Mouse (Mus musculus) brown adipose tissue, adult 24 weeks (tissue): Measurements from ENCODE around the gene Omd. TPM values are rescaled to one million over a fixed set of nuclear protein-coding genes. Genes with fewer than 3 reads are reported as not detected.

Experiments
- H3K27ac ChIP-seq: fragments of 200-500 bp; replicated peaks from 2 replicates; pipeline ENCODE4 v1.5.1; 2012; ENCODE audit warnings: low read depth, mild to moderate bottlenecking, low read length
- H3K4me1 ChIP-seq: fragments of 200-500 bp; 2 replicates; pipeline ENCODE4 v1.6.1; 2012; ENCODE audit warnings: low read length, mixed read lengths; ENCODE audit not compliant: control insufficient read depth, insufficient read depth, insufficient read length
- H3K4me3 ChIP-seq: fragments of 200-500 bp; 2 replicates; pipeline ENCODE4 v1.5.1; 2012; ENCODE audit warnings: low read depth, mild to moderate bottlenecking, low read length, moderate library complexity; ENCODE audit not compliant: insufficient read depth
- polyA plus RNA-seq: library from polyadenylated mRNA; stranded (reverse); fragments of >200 nt; gene quantifications from 2 replicates; pipeline ENCODE4 v1.2.4, GENCODE M21; 2012; ENCODE audit not compliant: missing spikeins, insufficient read depth, insufficient read length

Omd gene
- polyA plus RNA-seq = 0.96 and 1.1 TPM in 2 replicates

DNA sequence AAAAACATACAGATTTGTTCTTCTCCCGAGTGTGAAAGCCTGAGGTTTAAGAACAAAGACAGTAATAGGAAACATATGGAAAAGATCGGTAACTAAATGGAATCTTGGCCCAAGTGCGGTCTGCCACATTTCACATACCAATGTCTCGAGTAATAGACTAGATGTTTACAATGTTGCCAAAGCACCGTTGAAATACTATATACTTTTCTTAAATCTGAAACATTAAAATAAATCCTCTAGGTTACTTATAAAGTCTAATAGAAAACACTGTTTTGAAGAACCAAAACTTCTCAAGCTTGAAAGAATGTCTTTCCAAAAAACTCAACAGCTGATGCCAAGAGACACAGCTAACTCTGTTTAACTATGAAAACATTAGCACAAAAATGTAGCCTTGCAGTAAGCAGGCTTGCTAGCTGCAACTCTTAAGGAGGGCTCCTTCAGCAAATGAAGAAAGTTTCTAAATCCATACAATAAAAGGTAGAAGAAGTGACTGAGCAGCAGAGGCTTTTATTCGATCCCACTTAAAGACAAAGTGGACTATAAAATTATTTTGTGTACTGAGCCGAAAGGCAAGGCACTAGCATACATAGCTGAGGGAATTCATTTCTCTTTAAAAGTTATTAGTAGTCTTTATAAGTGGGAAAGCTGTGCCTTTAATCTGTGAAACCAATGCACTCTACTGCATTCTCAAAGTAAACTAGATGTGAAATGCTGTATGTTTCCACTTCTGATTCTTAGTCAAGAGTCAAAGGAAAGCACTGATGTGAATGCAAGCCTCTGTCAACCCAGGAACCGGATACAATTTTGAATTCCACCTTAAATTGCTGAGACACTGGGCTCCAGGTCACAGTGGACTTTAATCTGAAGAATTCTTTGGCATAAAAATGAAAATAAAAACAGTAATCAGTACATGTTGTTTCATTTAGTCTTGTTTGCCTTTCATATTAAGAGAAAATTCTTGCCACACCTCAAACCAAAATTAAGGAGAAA lies at the start of gene Omd:
Omd (plus strand) TSS at position 922 of the 990 bp plus-strand sequence.
- Histone ChIP-seq H3K27ac (no peak within 1 kb of the TSS), H3K4me3 (no peak within 1 kb of the TSS), H3K4me1 (no peaks in the 10 kb centered on the region)

DNA sequence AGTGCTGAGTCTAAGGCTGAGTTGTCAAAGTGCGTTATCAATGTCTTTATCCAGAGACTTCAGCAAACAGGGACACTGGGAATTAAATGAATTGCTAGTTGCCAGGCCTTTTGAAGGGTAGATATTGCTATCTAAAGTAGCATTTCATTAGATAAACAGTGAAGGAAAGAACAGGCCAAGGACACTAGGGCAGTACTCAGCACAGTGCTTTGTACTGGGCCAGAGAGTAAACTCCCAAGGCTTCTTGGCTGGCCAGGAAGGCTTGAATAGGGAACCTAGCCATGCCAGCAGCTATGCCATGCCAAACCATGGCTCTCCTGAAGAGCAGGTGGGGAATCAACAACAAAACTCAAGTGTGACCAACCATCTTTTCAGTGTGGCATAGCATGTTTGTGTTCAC lies 45.3 kb upstream of the Omd start:
- Histone ChIP-seq H3K4me3 (no peak overlapping the region), H3K27ac (no peak overlapping the region), H3K4me1 (no peaks in the 10 kb centered on the region)

DNA sequence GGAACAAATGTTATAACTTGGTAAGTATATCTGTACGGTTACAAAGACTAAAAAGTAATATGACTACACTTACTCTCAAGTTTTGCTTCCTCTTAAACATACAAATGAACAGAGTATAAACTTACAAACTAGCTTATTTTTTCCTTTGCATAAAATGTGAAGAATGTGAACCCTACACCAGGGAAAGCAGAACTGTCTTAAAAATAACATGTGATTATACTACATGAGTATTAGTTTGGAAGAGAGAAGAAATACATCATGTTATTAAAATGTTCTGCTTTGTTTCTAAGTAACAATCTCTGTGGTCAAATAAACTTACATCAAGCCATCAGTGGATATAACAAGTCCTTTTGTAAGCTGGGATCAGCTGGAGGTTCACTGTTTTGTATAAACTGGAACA lies 43.6 kb upstream of the Omd start:
- Histone ChIP-seq H3K4me1 (no peaks in the 10 kb centered on the region), H3K4me3 (no peak overlapping the region), H3K27ac (no peak overlapping the region)

DNA sequence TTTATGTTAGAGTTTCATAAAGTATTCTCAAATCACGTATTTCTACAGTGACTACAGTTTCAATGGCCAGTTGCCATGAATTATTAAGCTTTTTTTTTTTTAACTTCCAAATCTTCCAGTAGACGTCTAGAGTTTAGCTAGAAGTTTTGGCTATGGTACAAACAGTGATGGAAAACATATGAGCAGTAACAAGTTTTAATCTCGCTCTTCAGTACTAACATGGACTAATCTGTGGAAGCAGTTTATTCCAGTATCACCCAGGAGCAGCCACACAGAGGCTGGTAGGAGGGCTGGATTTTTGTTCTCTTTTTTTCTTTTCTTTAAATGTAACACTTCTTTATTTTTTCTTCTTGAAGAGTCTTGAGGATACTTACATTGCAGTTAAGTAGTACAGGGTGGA lies 38.0 kb upstream of the Omd start, which contains the start of gene Aspn:
Aspn (plus strand) TSS at position 165 of the 400 bp plus-strand sequence.
- Histone ChIP-seq H3K4me3 (no peak within 1 kb of the TSS), H3K27ac (no peak within 1 kb of the TSS)

DNA sequence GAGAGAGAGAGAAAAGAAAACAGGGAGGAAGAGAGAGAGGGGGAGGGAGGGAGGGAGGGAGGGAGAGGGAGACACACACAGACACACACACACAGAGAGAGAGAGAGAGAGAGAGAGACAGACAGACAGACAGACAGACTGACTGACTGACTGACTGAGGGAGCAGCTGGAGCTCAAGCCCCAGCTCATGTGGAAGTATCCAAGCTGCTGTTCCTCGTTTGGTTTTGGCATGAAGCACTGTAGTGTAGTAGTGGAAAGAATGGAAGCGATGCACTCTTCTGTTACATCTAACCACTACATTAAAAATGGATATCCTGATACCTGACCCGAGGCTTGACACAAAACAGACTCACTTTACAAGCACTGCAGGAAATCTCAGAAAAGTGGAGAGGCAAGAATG lies 36.6 kb upstream of the Omd start:
- Histone ChIP-seq H3K4me3 (peak overlapping the region; percentile 31), H3K4me1 (no peaks in the 10 kb centered on the region), H3K27ac (peak overlapping the region; percentile 80)

More for the DNA sequence above, 38.0 kb upstream of the Omd start, which contains the start of gene Aspn:
- no peaks in the 10 kb centered on the region for H3K4me1 ChIP-seq

DNA sequence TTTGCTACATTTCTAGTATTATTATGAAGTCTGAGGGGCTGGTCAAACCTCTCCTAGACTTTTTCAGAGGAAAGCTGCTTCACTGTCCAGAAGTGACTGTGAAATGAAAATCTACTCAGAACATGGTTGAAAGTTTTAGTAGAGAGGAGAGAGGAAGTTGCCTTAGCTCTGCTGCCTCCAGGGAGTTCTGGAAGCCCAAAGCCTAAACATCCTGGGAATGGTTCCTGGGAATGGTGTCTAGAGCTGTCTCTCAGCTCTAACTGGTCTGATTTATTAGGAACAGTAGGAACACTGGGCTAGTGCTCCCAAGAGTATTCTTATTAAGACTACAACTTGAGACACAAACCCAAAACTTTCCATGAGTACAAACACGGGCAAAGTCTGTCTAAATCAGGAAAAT lies 35.7 kb upstream of the Omd start:
- no peak overlapping the region for H3K27ac ChIP-seq
- no peaks in the 10 kb centered on the region for H3K4me1 ChIP-seq
- H3K4me3 ChIP-seq = no peak overlapping the region

DNA sequence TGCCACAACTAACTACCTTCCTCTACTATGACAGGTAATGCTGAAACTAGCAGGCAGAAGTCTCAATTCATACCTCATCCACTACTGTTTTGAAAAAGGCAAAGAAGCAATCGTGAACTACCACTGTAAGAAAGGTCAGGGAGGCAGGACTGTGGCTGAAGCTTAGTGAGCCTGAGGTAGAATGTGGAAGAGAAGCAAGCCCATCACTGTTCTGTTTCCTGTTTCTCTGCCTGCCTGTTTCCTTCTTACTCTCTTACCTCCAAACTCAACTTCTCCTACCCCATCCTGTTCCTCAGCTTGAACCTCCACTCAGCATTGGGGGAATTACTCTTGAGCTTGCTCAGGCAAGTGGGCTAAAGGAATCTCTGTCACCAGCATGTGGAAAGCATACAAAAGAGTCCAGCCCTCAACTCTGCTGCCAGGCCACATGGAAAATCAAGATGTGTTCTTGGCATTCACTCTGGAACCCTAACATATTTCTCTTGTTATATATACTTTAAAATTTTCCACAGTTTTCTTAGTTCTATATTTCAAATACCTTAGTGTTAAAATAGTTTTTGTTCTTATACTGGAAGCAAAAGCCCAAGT lies 34.6 kb upstream of the Omd start:
- Histone ChIP-seq H3K4me3 (no peak overlapping the region), H3K27ac (peak overlapping the region; percentile 2; the same call in 1 of the 2 replicates), H3K4me1 (no peaks in the 10 kb centered on the region)

DNA sequence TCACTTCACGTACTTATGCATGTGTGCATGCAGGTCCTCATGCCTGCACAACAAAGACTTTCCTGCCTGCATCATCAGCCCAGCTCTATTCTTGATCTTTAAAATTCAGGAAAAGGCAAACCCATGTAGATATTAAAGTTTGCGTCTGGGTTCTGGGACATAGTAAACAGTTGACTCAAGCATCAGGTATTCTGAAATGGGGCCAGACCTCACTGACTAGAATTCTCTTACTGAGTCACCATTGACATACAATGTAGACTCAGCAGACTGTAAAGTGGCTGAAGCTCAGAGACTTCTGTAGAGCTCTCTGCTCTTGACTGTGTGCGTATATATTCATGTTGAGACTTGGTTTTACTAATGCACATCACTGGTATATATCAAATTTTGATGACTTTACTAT lies 32.6 kb upstream of the Omd start:
- Histone ChIP-seq H3K27ac (no peak overlapping the region), H3K4me3 (no peak overlapping the region), H3K4me1 (no peaks in the 10 kb centered on the region)

DNA sequence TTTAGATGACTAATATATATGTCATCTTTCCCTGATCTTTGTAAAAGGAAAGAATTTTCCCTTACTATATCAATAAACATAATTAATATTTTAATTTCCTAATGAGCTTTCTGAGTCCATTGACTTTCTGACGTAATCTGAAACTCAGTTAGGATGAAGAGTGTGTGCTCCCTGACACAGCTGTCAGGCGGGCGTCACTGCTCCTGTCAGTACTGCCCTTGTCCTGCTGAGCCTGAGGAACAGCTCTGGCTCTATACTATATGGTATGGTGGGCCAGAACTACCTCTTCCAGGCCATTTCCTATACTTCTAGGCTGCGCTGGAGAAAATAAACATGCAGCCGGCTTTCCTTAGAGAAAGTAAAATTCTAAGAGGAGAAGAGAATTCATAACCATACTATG lies 27.7 kb upstream of the Omd start:
- Histone ChIP-seq H3K4me3 (no peak overlapping the region), H3K27ac (no peak overlapping the region), H3K4me1 (no peaks in the 10 kb centered on the region; the same call in 1 of the 2 replicates)

DNA sequence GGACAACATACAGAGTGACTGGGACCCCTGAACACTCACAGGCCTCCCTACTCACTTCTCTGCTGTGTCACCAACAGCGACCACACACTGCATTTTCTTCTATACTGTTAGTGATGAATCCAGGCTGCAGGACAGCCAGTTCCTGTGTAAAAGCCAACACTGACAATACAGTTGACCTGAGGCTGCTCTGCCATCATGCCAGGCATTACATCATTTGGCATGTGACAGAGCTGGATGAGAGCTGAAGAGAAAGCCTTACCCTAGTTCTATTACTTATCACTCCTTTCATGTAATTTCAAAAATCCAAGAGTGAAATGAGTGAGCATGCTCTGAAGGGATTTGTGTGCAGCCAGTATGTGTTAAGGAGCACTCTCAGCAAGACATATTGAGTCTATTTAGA lies 26.1 kb upstream of the Omd start:
- H3K27ac ChIP-seq = no peak overlapping the region
- H3K4me3 ChIP-seq = no peak overlapping the region
- peaks cover 2% of the 10 kb centered on the region for H3K4me1 ChIP-seq

DNA sequence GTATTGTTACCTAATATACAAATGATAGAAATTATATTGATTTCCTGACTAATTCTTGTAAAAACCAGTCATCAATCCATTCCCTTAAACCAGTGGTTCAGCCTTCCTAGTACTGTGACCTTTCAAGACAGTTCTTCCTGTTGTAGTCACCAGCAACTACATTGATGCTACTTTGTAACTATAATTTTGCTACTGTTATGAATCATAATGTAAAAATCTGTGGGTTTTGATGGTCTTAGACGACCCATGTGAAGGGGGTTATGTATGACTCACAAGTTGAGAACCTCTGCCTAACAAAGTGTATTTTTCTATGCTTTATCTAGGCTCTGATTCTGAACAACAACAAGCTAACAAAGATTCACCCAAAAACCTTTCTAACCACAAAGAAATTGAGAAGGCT lies 25.3 kb upstream of the Omd start:
- Histone ChIP-seq H3K4me3 (no peak overlapping the region), H3K27ac (no peak overlapping the region), H3K4me1 (peaks cover 4% of the 10 kb centered on the region)

DNA sequence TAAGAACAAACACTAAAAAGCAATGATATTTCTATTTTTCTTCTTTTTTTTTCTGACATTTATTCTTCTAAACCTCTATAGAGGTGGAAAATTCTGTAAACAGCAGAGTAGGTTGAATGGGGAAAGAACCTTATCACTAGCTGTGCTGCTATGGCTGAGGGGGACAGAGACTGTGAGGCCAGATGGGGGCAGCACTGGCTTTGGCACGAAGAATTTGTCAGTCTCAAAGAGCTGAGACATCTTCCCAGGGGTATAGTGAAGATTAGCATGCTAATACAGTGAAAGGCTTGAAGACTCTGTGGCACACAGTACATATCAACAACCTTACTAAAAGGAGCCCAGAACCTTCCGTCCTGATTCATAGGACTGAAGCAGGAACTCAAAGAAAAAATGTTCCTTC lies 23.1 kb upstream of the Omd start:
- no peak overlapping the region for H3K4me3 ChIP-seq
- no peak overlapping the region for H3K27ac ChIP-seq
- peaks cover 4% of the 10 kb centered on the region for H3K4me1 ChIP-seq

DNA sequence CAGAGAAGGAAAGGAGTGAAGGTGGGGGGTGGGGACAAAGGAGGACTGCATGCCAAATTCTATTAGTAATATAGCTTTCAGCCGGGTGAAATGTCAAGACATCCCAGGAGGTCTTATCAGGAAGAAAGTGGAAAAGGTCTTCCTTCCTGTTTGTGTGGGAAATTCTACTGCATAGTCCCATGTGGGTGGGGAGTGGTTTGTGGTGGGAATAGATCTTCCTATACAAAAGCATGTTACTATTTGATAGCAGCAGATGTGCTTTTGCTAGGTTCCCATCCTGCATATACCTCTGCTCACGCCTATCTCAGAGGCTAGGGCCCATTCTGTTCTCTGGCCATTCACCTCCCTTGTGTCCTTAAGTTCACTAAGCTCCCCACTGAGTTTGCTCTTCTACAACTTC lies 21.4 kb upstream of the Omd start:
- Histone ChIP-seq H3K4me1 (peaks cover 4% of the 10 kb centered on the region), H3K4me3 (no peak overlapping the region), H3K27ac (peak overlapping the region; percentile 46; the same call in 1 of the 2 replicates)

DNA sequence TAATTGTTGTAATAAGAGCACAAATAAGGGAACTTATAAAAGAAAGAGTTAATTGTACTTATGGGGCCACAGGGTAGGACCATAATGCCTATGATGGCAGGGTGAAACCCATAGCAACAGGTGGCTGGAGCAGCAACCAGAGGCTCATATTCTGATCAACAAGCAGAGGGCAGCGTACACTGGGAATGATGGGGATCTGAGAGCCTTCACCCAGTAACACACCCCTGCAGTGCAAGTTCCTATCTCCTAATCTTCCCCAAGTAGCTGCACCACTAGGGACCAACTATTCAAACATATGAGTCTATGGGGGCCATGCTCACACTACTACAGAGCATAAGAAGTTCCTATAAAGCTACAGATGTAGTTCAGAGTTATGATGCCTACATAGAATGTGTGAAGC lies 17.9 kb upstream of the Omd start:
- Histone ChIP-seq H3K4me1 (peaks cover 4% of the 10 kb centered on the region; the same call in 1 of the 2 replicates), H3K4me3 (no peak overlapping the region), H3K27ac (no peak overlapping the region)

DNA sequence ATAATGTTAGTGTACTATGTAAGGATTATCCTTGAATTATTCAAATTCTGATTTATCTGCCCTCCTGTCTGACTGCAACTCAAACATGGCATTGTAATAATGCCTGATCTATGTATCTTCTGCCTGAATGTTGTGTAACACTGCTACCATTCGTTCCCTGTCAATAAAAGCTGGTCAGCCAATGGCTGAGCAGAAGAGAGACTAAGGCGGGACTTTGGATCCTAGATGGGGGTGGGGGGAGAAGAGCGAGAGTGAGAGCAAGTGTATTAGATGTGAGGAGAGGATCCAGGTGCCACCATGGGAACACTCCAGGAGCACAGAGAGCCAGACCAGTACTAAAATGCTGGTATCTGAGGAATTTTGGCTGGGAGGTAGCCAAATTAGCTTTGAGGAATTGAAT lies 11.9 kb upstream of the Omd start:
- Histone ChIP-seq H3K4me3 (no peak overlapping the region), H3K4me1 (no peaks in the 10 kb centered on the region), H3K27ac (no peak overlapping the region)
